Mouse (Mus musculus): ENCODE results near the gene Morn1.

The Morn1 gene

DNA sequence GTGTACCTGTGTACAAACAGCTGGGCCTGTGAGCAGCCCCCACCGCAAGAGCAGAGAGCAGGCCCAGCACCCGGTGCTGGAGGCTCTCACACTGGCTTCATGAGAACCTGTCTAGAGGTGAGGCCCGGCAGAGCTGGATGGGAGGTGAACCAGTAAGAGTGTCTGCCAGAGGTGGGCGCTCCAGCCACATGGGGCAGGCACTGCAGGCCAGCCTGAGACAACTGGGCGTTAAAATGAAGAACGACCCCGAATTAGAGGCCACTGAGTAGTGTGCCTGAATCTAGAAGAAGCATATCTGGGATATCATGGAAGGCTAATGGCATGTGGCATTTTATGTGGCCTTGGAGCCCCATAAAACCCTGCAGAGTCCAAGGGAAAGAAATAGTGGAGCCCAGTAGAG lies 33.7 kb downstream of the Morn1 start:
- DNase-seq (ENCODE audit: low spot score), result no peak

DNA sequence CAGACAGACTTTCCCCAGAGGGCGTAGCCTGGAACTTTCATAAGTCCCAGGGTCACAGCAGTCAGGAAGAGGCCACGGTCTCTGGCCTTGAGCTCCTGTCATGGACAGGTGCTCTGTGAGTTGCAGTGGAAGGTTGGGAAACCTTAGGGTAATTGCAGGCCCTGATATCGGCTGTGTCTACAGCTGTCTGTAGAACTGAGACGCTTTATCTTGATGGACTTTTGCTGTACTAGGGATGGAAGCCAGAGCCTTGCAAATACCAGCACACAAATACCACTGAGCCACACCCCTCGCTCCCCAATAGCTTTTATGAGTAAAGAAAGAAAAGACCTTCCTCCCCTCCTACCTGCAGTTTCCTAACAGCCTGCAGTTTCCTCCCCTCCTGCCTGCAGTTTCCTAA lies 34.2 kb downstream of the Morn1 start:
- no peak for DNase-seq (ENCODE audit: low spot score)

DNA sequence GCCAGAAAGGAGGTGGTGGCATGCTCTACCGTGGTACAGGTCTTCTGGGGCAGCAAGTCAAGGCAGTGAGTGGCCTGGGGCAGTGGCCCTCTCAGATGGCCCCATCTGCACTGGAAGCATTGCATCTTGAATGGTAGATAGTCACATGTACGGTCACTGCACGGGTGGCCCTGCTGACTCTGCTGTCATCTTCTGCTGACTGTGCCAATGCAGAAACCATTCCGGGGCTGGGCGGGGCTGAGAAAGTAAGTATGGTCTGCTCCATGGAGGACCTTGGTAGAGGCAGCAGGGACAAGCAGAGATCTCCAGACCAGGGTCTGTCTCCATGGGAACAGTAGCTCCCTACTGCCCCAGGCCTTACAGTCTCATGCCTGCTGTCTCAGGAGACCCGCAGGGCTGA lies 34.8 kb downstream of the Morn1 start:
- no peak for DNase-seq (ENCODE audit: low spot score)

DNA sequence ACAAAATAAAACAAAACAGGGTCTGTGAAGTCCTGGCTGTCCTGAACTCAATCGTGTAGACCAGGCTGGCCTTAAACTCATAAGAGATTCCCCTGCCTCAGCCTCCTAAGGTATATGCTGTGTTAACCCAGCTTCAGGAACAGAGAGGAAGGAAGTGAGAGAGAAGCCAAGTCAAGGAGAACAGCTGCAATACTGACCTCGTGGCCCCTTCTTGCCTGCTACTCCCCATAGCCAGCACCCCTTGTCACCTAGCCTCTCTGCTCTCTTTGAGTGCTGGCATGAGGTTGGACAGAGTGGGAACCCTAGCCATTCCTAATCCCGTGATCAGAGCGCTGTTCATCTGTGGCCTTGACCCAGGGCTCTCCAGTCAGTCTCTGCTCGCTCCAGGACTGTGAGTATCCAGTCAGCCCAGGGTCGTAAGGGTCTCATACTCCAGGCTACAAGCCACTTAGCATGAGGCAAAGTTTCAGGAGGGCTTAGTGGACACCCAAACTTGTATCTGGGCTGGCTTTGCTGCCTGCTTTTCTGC lies 35.6 kb downstream of the Morn1 start:
- DNase-seq (ENCODE audit: low spot score), result no peak

DNA sequence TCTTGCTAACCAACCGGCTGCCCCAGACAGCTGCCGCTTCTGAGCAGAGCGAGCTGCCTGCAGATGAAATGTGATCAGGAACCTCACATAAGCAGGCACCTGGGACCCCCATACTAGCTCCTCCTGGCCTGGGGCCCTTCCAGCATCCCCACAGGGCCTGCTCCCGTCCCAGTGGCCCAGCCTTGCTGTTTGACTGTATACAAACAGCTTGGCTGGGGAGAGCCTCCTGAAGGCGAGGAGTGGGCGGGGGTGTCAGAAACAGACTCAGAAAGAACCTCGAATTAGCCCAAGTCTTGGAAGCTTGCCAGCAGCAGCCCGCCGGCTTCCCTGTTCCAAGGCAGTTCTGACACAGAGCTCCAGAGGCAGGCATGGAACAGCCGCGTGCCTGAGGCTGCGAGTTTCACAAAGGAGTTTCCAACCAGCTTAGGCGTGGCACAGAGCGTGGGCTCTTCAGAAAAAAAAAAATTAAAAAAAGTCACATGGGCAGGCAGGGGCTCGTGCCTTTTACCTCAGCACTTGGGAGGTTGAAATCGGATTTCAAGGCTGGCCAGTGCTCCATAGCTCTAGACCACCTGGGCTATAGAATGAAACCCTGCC lies 36.2 kb downstream of the Morn1 start:
- DNase-seq (ENCODE audit: low spot score), result peak; percentile 95

DNA sequence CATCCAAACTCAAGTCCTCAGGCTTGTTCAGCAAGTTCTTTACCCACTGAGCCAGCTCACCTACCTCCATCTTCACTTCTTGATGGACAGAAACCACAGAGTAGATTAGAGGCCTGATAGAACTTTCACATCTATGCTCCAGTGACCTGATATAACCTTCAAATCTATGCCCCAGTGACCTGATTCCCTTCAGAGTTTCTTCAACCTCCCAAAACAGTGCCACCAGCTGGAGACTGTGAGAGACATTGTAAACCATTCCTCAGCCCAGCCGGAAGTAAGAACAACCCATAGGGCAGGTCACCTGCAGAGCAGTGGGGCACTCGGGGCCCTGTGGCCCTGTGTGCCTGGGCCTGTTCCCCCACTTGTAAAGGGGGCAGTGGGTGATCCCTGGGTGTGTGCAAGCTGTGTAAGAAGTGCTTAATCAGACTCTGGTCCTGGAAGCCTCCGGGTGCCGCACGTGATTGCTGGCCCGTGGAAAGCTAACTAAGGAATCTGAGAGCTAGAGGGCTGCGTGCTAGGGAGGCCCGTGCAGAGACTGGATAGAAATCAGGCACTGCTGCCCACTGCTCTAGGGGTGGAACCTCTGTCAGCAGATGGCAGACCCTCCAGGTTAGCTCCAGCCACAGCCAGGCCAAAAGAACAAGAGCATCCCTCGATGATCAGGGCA lies 37.6 kb downstream of the Morn1 start:
- DNase-seq (ENCODE audit: low spot score), result no peak

DNA sequence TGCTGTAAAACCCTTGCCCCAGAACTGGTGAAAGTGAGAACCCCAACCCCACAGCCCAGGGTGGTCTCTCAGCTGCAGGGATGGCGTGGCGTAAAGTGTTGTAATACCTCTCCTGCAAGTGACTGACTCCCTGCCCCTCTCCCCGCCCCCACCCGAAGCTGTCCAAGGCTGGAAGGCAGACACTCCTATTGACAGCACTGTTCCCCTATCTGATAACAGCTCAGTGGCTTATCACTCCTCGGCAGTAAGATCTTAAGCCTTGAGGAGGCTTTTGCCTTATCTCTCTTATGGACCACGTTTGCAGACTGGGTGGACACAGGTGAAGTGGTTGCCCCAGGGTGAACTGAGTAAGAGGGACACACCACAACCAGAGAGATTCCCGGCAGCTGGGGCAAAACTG lies 38.9 kb downstream of the Morn1 start:
- no peak for DNase-seq (ENCODE audit: low spot score)

DNA sequence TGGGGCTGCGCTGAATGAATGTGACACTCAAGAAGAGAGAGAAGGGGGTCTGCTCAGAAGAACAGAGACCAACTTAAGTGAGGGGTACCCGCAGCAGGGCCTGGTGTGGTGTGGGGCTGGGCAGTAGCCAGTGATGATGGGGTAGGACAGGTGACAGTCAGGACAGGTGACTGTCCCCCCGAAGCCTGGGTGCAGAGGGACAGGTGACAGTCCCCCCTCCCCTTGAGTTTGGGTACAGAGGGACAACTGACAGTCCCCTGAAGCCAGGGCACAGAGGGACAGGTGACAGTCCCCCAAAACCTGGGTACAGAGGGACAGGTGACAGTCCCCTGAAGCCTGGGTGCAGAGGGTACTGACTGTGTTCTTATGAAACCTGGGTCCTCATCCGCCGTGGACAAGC lies 39.8 kb downstream of the Morn1 start:
- DNase-seq (ENCODE audit: low spot score), result no peak

DNA sequence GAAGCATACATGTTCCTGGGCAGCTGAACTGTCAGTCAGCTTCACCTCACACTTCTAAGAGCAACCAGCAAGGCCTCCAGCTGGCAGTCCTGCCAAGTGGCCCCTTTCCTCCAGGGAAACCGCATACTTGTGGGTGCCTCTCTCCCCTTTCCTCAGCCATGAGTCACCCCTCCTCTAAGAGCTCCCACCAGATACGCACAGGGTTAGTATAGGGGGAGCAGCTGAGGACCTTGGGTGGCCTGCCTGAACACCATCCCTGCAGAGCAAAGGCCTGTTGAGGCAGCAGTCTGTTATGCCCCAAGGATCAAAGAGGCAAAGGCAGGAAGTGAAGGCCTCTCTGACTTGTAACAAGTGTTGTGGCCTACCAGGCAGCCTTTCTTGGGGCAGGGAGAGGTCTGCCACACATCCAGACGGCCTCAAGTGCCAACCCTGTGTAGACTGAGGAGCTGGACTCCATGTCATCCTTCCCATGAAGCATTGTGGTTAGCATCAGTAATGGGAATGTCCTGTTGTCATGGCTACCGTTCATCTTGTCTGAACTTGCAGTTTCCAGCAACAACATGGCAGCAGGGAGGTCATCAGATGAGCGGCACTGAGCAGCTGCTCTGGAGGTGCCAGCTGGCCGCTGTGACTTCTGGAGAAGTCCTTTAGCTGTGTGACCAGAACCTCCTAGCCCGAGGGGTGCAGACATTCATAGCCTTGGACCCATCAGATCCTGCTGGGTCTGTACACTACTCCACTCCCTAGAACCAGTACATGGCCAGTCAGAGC lies 40.4 kb downstream of the Morn1 start:
- no peak for DNase-seq (ENCODE audit: low spot score)

DNA sequence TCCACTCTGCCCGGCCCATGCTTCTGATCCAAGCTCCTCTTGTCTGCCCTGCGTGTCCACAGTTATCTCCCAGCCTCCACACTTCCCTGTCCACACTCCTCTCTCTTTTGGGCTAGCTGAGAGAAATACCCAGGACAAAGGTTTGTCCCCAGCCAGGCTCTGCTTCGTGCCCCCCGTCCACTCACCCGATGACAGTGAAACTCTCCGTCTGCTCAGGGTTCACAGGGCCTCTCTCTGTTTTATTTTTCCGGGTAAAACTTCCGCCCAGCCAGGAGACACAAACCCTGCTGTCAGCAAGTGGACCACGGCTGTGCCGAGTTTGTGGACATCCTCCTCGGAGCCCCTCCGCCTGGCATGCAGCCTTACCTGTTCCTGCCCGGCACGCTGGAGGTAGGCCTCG lies 42.0 kb downstream of the Morn1 start:
- no peak for DNase-seq (ENCODE audit: low spot score)

DNA sequence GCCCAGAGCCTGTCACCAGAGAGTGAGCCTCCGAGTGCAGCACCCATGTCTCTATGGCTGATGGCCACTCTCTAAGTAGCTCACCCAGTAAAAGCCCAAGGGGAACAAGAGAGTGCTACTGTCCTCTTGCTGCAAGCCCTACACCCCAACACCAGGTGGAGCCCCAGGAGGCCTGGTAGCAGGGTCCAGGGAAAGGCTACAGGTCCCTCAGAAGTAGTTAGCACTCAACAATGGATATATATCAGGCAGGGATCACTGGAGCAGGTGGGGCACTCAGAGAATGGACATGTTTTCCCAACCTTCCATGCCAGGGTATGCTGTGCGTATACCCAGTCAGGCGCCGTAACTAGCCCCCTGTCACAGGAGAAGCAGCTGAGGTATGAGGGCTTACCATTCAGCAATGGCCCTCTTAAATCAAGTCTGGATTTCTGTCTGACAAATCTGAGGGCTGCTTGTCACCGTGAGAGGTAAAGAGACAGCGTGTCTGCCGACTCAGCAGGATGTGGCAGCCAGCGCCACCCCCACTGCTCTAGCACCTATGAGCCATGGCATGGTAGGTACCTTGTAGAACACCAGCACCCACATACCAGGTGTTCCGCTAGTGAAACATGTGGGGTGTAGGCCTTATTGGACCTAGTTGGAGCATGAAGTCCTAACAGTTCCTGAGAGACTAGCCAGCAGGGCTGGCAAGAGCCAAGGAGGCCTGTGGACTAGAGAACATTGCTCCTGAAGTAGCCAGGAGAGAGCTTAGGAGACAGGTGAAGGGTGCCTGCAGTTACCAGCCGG lies 42.9 kb downstream of the Morn1 start:
- peak; percentile 57 for DNase-seq (ENCODE audit: low spot score)

DNA sequence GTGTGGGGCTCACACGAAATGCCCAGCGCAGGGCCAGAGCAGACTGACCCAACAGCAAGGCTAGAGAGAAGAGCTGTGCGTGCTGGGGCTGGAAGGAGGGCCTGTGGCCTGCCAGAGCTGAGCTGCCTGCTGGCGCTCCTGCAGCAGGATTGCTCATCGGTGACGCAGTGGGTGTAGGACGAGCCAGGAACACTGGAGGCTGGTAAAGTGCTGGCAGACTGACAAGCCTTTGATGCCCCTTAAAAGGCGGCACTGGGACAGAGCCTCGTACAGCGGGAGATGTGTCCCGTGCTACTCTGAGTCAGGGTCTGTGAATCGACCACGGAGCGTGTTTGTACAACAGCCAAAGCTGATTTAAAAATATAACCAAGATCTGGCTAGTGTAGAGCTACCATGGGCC lies 43.6 kb downstream of the Morn1 start:
- peak; percentile 90 for DNase-seq (ENCODE audit: low spot score)

DNA sequence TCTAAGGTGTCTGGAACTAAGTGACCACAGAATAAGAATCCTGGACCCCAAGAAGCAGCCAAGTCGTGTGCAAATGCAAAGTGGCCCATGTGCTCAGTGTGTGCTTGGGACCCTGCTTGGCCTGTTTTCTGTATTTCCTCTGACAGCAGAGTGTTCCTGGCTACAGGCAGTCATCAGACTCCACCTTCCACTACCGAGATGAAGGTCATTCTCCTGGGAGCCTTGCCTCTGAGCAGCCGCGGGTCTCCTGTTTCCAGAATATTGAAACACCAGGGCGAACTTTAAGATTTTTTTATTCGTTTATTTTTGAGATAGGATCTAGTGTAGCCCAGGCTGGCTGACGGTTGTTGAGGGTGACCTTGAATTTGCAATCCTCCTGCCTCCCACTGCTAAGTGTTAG lies 44.2 kb downstream of the Morn1 start:
- DNase-seq (ENCODE audit: low spot score), result no peak

DNA sequence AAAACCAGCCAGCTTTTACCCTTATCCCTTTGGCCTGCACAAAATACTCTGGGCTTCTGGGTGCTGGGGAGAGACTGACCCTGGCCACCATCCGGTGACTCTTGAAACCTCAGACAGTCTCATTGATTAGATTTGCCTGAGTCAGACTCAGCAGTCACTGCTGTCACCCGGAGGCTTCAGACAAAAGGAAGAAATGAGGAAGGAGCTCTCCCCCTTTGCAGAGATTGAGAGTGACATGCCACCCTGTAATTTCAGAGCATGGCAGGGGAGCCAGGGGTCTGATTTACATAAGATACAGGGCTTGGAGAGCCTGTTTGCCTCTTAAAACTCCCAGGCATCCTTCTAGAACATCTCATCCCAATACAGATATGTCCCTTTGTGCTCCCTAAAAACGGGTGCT lies 46.8 kb downstream of the Morn1 start:
- no peak for DNase-seq (ENCODE audit: low spot score)

DNA sequence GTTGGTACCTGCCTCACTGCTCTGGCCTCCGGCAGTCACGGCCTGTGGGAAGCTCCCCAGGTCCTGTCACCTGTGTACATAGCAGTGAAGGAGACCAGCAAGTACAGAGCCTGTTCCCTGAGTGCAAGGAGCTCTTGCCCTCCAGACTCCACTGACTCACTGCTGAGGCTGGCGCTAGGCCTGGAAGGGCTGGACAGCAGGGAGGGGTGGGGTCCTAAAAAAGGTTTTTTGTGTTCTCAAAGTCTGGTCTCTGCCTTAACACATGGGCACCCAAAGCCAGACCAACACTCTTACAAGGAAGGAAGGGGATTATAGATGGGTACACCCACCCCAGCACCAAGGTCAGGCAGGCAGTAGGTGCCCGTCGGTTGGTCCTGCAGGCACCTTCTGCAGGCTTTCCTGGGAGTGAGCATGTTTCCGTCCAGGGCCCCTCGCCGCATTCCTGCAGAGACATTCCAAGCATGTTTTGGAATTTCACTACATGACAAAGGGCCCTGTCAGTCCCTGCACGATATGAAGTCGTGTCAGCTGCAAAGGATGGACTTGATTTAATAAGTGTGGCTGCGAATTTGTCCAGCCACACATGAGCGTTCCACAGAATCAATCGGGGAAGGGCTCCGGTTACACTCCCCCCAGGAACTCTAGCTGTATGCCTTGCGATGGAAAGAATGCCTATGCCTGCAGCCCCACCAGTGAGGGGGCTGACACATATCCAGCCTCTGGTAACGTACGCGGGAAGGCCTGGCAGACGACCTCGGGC lies 47.5 kb downstream of the Morn1 start:
- no peak for DNase-seq (ENCODE audit: low spot score)

DNA sequence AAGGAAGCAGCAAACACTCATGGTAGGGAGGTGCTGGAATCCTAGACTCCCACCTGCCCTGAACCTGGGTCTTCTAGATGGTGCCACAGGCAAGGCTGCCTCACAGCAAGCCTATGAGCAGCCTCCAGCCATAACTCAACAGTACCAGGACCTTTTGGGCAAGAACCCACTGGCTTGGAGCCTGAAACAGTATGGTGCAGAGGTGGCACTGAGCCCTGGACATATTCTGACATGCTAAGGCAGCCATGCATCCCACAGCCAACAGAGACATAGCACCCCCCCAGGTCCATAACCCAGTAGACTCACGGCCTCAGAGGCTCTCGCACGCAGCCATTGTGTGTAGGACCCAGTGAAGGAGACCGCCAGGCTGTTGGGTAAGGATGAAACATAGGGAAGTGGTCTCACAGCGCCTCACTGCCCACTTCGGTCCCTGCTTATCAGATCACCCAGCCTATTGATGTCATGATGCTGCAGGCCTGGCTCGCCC lies 48.4 kb downstream of the Morn1 start:
- DNase-seq (ENCODE audit: low spot score), result no peak

DNA sequence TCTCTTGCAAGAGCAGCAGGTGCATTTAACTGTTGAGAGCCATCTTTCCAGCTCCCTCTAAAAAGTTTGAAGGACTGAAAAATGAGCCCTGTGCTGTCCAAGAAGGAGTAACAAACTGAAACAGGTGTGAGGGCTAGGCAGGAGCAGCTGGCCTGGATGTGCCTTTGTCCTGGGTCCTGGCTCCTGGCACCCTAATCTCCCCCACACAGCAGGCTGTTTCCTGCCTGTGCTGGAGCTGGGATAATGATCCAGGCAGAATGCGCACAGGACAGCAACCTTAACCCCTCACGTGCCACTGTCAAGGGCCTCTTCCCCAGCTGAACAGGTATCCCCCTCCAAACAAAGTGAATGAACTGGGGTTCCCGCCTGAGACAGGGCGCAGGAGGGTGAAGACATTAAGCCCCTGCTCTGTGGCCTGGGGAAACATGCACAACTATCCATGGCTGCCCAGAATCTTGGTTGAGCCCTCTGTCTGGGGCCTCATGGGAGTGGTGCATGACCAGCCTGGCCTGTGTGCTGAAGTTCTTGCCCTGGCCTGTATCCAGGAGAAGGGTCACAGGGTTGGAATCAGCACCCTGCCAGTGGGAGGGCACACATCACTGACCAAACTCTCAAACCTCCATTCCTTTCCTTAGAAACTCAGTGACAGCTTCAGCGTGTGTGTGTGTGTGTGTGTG lies 49.7 kb downstream of the Morn1 start:
- no peak for DNase-seq (ENCODE audit: low spot score)

DNA sequence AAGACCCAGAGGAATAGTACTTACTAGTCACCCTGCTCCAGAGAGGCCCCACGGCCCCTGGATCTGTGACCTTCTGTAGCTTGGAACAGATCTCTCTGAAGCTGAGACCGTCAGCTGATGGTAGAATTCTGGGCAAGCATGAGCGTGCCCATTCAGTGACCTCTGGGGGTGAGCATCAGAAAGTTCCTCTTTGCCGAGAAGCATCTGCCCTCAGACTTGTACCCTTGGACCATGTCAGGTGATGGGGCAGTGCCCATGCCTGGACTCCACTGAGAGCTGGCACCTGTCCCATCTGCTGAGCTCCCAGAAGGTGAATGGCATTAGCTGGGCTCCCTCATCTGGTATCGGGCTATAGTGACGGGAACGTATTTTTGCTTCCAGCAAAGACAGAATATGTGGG lies 51.5 kb downstream of the Morn1 start:
- no peak for DNase-seq (ENCODE audit: low spot score)

DNA sequence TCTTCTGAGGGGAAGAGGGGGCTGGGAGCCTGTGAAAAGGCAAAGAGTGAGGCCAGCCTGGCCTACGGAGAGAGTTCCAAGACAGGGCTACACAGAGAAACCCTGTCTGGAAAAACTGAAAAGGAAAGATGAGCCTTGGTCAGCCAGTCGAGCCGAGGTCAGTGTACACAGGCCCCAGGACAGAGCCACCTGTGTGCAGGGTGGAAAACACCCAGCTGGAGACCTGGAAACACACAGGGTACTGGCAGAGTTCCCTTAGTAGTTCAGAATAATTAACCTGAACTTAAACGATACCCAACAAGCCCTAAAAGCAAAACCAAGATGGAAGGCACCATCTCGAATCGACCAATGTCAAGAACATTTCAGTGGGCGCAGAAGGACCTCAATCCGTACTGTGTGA lies 52.1 kb downstream of the Morn1 start:
- DNase-seq (ENCODE audit: low spot score), result no peak

DNA sequence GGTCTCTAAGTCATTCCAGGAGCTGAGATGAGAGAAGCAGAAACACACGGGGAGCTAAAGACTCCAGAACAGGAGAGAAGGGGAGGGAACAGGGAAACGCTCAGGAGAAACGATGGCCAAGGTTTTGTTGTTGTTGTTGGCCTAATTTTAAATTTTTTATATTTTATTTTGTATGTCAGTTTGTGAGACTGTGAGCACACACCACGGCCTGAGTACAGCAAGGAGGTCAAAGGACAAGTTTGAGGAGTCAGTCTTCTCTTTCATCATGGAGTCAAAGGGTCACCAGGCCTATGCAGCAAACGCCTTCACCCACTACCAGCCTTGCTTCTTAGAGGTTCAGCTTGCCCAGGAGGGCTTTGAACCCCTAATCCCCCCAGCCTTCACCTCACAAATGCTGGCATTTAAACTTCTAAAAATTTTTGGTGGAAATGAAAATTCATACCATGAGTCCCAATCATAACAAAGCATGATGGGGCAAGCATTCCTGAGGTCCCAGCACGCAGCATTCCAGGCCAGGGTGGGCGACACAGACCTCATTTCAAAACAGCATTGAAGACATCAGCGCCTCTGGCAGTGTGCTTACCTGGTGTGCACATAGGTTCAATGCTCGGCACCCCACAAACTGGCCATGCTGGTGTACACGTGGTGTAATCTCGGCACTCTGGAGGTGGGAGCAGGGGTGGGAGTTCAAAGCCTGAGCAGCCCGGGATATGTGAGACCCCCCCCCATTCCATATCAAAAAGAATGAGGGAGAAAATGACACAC lies 53.1 kb downstream of the Morn1 start:
- DNase-seq (ENCODE audit: low spot score), result no peak

All from layer of hippocampus, adult 11-12 months (tissue).